Mouse (Mus musculus): ENCODE data around the gene Gm49403.
"Not testable (repeated sequence)": the region's sequence is repeated elsewhere in the genome, so short reads cannot be mapped to it uniquely, and the experiment has no call there.

Gene Gm49403

GRCm38 (mm10) chr19:8871267-8872186 is 12.2 kb upstream of the Gm49403 start, which contains the start of gene Ubxn1:
TSS of gene Ubxn1 (plus strand) at chr19:8871496.
- peak; percentile 87 for DNase-seq (ENCODE audit: low read depth, low spot score)

- DNase-seq (ENCODE audit: low read depth, low spot score) = no peak
Observed at GRCm38 (mm10) chr19:8872266-8872840, 11.4 kb upstream of the Gm49403 start.

GRCm38 (mm10) chr19:8875031-8875430 is 8.7 kb upstream of the Gm49403 start:
- DNase-seq (ENCODE audit: low read depth, low spot score) = no peak

- peak; percentile 80 for DNase-seq (ENCODE audit: low read depth, low spot score)
Observed at GRCm38 (mm10) chr19:8880311-8881033, 3.3 kb upstream of the Gm49403 start, which contains the start of gene Uqcc3. TSS of gene Uqcc3 (minus strand) at chr19:8880923.

- no peak for DNase-seq (ENCODE audit: low read depth, low spot score)
Observed at GRCm38 (mm10) chr19:8881034-8881392, 2.7 kb upstream of the Gm49403 start.

GRCm38 (mm10) chr19:8886916-8887584 is 3.3 kb downstream of the Gm49403 start:
- no peak for DNase-seq (ENCODE audit: low read depth, low spot score)

GRCm38 (mm10) chr19:8887585-8888463 is 4.1 kb downstream of the Gm49403 start:
- DNase-seq (ENCODE audit: low read depth, low spot score) = no peak

- DNase-seq (ENCODE audit: low read depth, low spot score) = peak; percentile 86
Observed at GRCm38 (mm10) chr19:8888511-8889385, 5.0 kb downstream of the Gm49403 start, which contains the start of the genes 1810009A15Rik and Gm49416. TSS of gene 1810009A15Rik (plus strand) at chr19:8888853. TSS of gene Gm49416 (plus strand) at chr19:8888926.

- peak; percentile 82 for DNase-seq (ENCODE audit: low read depth, low spot score)
Observed at GRCm38 (mm10) chr19:8892829-8893766, 9.4 kb downstream of the Gm49403 start, which contains the start of gene Ints5. TSS of gene Ints5 (plus strand) at chr19:8893005.

GRCm38 (mm10) chr19:8895397-8895960 is 11.7 kb downstream of the Gm49403 start:
- DNase-seq (ENCODE audit: low read depth, low spot score) = no peak

- not testable (repeated sequence) for DNase-seq (ENCODE audit: low read depth, low spot score)
Observed at GRCm38 (mm10) chr19:8896231-8896630, 12.5 kb downstream of the Gm49403 start.

- DNase-seq (ENCODE audit: low read depth, low spot score) = not testable (repeated sequence)
Observed at GRCm38 (mm10) chr19:8897211-8897864, 13.6 kb downstream of the Gm49403 start.

GRCm38 (mm10) chr19:8897865-8898495 is 14.2 kb downstream of the Gm49403 start, which contains the start of gene Ganab:
TSS of gene Ganab (plus strand) at chr19:8898071.
- peak; percentile 87 for DNase-seq (ENCODE audit: low read depth, low spot score)

- no peak for DNase-seq (ENCODE audit: low read depth, low spot score)
Observed at GRCm38 (mm10) chr19:8898576-8898975, 14.8 kb downstream of the Gm49403 start.

- DNase-seq (ENCODE audit: low read depth, low spot score) = no peak
Observed at GRCm38 (mm10) chr19:8899079-8899478, 15.3 kb downstream of the Gm49403 start.

- DNase-seq (ENCODE audit: low read depth, low spot score) = no peak
Observed at GRCm38 (mm10) chr19:8903412-8903811, 19.7 kb downstream of the Gm49403 start.

- no peak for DNase-seq (ENCODE audit: low read depth, low spot score)
Observed at GRCm38 (mm10) chr19:8908531-8908930, 24.8 kb downstream of the Gm49403 start.

Data from retina, adult 2 months (tissue).